8 mouse cellular contexts compared by ENCODE assay signal in the genomic region with DNA sequence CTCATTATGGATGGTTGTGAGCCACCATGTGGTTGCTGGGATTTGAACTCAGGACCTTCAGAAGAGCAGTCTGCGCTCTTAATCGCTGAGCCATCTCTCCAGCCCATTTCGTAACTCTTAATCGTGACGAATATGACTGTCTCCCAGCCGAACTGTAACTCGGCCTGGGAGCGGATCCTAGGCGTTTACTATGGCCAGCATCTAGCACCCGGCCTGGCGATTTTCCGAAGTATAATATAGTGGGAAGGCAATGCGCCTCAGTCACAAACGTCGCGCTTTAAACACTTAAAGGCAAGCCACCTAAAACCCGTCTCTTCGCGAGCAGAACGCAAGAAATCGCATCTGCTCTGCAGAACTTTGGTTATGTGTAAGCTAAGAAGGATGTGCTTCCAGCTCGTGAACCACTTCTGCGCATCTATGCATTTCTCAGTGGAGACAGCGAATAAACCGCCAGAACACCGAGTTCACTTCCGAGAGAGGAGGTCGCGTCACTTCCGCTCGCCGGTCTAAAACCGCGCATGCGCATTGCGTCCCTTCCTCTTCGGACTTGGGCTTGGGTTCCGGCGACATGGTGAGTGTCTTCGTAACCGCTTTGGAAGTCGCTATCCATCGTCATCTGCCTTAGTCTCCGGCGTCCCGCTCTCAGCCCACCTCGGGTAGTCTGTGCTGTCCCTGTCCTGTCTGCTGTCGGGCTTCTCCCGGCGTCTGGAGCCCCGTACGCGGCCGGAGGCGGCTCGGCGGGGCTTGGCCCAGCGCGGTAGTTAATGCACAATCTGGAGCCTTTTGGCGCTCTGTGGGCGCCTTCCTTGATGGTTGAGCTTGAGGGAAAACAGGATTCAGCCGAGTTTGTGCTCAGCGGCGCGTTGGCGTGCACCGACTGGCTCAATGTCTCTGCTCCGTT. TPM values are rescaled to one million over a fixed set of nuclear protein-coding genes. Genes with fewer than 3 reads are reported as not detected.
A peak's percentile ranks its signal among the peaks of the same experiment; 100 is the strongest.
DNase-seq lines count a peak whose midpoint lies in the region; ATAC-seq lines count a peak whose summit lies in the region.

A gene (plus strand): TSS at position 538 of the 901 bp plus-strand sequence.

- peak; percentile 95 for DNase-seq in MN1 (ENCODE audit: low spot score)
- peak; percentile 95 for DNase-seq in cerebellum, adult 9-10 months
- peak; percentile 93 to 99 for DNase-seq in frontal cortex, adult 2 months (ENCODE audit: extremely low spot score in 1 of 2, low spot score in 1 of 2)
- peak; percentile 99 for DNase-seq in hindbrain, embryonic 11.5 days (ENCODE audit: low spot score)
- peak; percentile 95 to 96 for DNase-seq in layer of hippocampus, postnatal 10 days (ENCODE audit: low spot score in 2 of 2)
- DNase-seq in lung, postnatal 10 days, result peak; percentile 97
- peak; percentile 92 for DNase-seq in ovary, postnatal 36 days (ENCODE audit: low spot score)
- DNase-seq in thymus, postnatal 25 days, result peak; percentile 92

- peak within 1 kb of the TSS; percentile 76 for H3K27ac ChIP-seq in hindbrain, embryonic 11.5 days (ENCODE audit: low read depth, low read length)

- peaks cover 6% of the 10 kb centered on the region; the same call in 1 of the 2 replicates for H3K36me3 ChIP-seq in hindbrain, embryonic 11.5 days (ENCODE audit: control insufficient read depth, insufficient read depth, low read length)

- peak within 1 kb of the TSS; percentile 71 for H3K4me2 ChIP-seq in hindbrain, embryonic 11.5 days (replicated peaks; ENCODE audit: low read depth, low read length)

- ATAC-seq in hindbrain, embryonic 11.5 days (ENCODE audit: low FRiP score), result peak; percentile 91

- H3K9me3 ChIP-seq in hindbrain, embryonic 11.5 days (ENCODE audit: control insufficient read depth, low read length), result no peaks in the 10 kb centered on the region

- peak within 1 kb of the TSS; percentile 91 for H3K9ac ChIP-seq in hindbrain, embryonic 11.5 days (ENCODE audit: low read depth, low read length)

- no peaks in the 10 kb centered on the region for H3K27me3 ChIP-seq in hindbrain, embryonic 11.5 days (ENCODE audit: control insufficient read depth, insufficient read depth, low read length)

- 4% methylated on average over 68 of the region's 68 CpGs for WGBS in hindbrain, embryonic 11.5 days

- H3K4me1 ChIP-seq in hindbrain, embryonic 11.5 days (replicated peaks; ENCODE audit: control insufficient read depth, insufficient read depth, low read length), result no peaks in the 10 kb centered on the region; the same call in 1 of the 2 replicates

- H3K4me3 ChIP-seq in hindbrain, embryonic 11.5 days (ENCODE audit: low read depth, low read length), result peak within 1 kb of the TSS; percentile 80

RNA-seq across cellular contexts. Expression of the gene that starts here (rescaled TPM):
- 804 and 928 TPM in 2 replicates for polyA plus RNA-seq in frontal cortex, adult 2 months (2012; rRNA removed)
- 1,424 and 1,478 TPM in 2 replicates for polyA plus RNA-seq in hindbrain, embryonic 11.5 days (2014; fragmentation: Nextera tagmentation; extraction: Ambion mirVana)
- 100 to 1,000 TPM; 607 to 734 TPM for total RNA-seq in layer of hippocampus, postnatal 10 days (2021)

Comparison
In these comparisons a context has a peak if more than half of its experiments do, and no peak if none do; other contexts are left out.
1. Peak in every context shown above with its lines: DNase-seq, ATAC-seq, H3K4me3 ChIP-seq and H3K27ac ChIP-seq.